Mouse (Mus musculus): ENCODE data around the gene Add1.

The Add1 gene

GRCm38 (mm10) chr5:34573268-34574221, at the start of gene Add1:
Gene Add1 (plus strand): TSS chr5:34573664.
- DNase-seq (ENCODE audit: extremely low read depth, insufficient read length, low spot score): peak; percentile 96

DNA sequence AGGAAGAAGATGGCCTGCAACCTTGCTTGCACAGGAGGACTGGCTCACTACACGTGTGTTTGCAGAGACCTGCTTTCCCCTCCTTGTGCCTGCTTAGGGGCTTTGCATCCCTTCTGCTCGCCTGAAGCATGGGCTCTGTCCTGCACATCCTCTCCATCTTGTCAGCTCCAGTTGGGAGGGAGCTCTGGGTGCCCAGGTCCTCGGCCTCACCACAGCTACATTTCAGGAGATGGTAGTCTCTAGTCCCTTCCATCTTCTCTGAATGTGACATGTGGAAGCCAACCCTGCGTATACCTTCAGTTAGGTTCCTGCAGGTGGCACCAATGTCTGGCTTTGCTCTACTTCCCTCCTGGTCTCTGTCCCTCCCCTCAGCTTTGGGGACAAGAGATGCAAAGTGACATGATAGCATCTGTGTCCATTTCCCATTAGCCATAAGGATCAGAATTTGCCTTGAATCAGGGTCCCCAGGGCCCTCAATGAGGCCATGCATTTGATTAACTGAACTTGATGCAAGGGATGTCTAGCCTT, 49.4 kb upstream of the Add1 start:
- no peak for DNase-seq (ENCODE audit: extremely low read depth, insufficient read length, low spot score)

DNA sequence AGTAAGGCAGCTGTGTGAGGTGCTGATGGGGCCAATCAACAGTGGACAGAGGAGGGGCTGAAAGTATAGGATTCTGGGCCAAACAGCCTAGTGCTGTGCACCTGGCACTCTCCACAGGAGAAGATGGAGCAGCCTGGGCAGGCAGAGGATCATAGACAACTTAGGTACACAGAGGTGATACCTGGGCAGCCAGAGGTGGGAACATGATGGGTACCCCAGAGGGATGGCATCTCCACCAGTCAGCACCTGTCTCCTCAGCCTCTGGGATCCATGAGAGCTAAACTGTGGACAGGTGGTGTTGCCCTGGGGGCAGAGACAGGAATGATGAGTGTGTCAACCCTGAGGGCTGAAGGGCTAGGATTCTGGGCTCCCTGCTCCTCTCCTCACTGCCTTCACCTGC, 49.0 kb upstream of the Add1 start:
- no peak for DNase-seq (ENCODE audit: extremely low read depth, insufficient read length, low spot score)

DNA sequence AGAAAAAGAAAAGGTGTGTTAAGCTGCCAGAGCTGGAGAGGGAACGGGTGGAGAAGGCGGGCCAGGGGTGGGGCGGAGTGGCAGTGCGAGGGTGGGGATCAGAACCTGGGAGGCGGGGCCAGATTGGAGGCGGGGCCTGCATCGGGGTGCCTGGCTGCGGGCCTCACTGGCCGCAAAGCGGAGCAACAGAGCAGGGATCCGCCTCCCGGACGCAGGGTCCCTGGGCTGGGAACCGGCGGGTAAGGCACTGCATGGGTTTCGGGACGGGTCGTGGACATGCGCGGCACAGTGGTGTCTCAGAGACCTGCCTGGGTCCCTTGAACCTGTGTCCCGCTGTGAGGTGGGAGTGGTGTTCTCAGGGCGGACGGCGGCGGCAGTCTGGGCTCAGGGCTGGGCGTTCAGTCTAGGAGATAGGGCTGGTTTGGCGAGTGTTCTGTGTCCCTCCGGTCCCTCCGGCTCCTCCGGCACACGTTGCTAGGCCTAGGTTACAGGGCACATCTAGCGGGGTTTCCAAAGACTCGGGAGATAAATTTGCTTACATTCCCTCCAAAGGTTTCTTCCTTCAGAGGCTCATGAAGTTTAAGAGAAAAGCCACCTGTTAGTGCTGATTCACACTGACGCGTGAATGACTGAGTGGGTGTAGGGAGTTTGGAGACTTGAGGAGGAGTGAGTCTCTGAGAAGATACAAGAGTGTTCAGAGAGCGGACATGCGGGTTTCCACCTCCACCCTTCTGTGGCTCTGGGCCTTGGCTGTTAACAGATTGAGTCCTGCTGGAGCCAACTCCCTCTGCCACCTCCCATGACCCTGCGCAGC, 47.6 kb upstream of the Add1 start, which contains the start of gene Sh3bp2:
Sh3bp2 (plus strand) TSS at position 176 of the 814 bp plus-strand sequence.
- peak; percentile 90 for DNase-seq (ENCODE audit: extremely low read depth, insufficient read length, low spot score)

DNA sequence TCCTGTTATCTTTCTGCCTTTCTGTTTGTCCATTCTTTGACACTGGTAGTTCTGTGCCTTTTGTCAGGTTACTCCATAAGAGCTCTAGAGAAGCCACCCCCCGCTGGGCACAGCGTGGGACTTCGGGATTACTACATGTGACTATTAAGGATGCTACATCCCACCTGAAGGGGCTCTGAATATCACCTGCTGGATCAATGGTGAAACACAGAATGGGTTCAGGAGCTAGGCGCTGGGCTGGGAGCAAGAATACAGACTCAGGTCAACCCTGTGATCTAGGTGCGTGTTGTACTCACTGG, 47.0 kb upstream of the Add1 start:
- DNase-seq (ENCODE audit: extremely low read depth, insufficient read length, low spot score): no peak

DNA sequence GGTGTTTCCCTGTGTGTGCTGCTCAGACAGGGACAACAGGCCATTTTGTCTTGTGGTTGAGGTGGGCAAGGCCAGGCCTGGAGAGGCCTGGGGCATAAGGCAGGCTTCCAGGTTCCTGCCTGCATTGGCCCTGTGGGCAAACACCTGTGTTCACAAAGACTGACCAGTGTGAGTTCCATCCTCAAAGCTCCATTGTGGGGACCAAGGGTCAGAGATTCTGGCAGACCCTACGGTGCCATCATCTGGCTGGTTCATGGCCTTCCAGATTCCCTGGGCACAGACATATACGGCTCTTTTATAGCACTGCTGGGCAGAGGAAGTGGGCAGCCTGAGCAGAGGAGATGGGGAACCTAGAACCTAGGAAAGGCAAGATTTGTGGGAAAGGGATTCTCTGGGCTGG, 46.1 kb upstream of the Add1 start:
- no peak for DNase-seq (ENCODE audit: extremely low read depth, insufficient read length, low spot score)

DNA sequence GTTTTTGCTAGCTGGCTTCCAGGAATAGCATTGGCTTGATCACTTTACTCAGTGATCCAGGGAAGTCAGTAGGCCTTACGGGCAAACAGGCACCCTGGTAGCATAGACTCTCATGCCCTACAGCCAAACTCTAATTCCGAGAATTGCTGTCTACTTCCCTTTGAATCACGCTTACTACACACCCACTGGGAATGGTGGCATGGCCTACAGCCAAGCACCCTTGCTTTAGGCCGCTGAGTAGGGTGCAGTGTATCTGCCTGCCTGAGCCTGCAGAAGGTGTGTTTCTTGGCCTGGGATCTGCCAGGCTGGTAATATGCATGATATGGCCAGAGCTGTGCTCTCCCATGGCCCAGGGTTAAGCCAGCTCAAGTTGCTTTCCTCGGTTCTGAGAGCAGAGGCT, 44.7 kb upstream of the Add1 start:
- DNase-seq (ENCODE audit: extremely low read depth, insufficient read length, low spot score): peak; percentile 60

- no peak for DNase-seq (ENCODE audit: extremely low read depth, insufficient read length, low spot score)
Measured at GRCm38 (mm10) chr5:34530116-34530515, 43.3 kb upstream of the Add1 start.

DNA sequence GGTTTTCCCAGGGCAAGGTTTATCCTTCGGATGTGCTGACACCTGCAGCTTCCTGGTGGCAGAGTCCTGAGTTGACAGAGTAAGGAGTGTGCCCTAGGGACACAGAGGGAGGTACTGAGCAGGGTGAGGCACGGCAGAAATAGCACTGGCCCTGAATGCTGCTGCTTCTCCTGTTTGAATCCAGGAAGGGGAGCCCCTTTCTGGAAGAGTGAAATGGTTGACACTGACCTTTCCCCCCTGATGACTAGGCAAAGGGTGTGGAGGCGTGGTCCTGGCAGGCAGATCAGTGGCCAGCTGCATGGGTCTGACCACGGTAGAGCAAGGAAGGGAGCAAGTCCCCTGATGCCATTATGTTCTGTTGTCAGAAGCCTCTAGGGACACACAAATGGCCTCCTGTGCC, 42.8 kb upstream of the Add1 start:
- DNase-seq (ENCODE audit: extremely low read depth, insufficient read length, low spot score): no peak

GRCm38 (mm10) chr5:34533066-34533465, 40.4 kb upstream of the Add1 start:
- DNase-seq (ENCODE audit: extremely low read depth, insufficient read length, low spot score): no peak

GRCm38 (mm10) chr5:34533820-34534219, 39.6 kb upstream of the Add1 start:
- DNase-seq (ENCODE audit: extremely low read depth, insufficient read length, low spot score): peak; percentile 78

DNA sequence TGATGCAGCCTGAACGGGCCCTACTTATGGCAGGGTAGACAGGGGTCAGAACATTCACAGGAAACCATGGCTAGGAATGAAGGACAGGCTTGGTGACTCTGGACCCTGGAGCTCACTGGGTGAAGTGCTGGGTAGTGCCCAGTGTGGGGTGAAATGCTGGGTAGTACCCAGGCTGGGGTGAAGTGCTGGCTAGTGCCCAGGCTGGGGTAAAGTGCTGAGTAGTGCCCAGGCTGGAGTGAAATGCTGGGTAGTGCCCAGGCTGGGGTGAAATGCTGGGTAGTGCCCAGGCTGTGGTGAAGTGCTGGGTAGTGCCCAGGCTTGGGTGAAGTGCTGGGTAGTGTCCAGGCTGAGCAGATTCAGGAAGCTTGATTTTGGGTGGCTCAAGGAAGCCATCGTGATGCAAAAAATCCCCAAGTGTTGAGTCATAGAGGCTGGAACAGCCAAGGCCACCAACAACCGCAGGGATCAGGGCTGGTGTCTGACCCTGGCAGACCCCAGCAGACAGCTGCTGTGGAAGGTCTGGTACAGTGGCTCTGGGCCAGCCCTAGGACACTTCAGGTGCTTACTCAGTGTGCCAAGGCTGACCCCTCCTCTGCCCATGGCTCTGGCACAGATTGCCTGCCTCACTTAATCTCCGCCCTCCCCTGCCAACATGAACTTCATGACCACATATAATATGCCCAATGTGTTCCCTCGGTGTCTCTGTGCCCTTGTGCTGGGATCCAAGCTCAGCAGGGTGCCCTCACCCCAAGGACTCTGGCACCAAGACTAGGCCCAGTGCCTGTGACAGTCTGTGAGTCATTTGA, 38.5 kb upstream of the Add1 start:
- peak; percentile 94 for DNase-seq (ENCODE audit: extremely low read depth, insufficient read length, low spot score)

- peak; percentile 66 for DNase-seq (ENCODE audit: extremely low read depth, insufficient read length, low spot score)
Measured at GRCm38 (mm10) chr5:34535831-34536230, 37.6 kb upstream of the Add1 start.

- DNase-seq (ENCODE audit: extremely low read depth, insufficient read length, low spot score): no peak
Measured at GRCm38 (mm10) chr5:34538079-34538478, 35.4 kb upstream of the Add1 start.

DNA sequence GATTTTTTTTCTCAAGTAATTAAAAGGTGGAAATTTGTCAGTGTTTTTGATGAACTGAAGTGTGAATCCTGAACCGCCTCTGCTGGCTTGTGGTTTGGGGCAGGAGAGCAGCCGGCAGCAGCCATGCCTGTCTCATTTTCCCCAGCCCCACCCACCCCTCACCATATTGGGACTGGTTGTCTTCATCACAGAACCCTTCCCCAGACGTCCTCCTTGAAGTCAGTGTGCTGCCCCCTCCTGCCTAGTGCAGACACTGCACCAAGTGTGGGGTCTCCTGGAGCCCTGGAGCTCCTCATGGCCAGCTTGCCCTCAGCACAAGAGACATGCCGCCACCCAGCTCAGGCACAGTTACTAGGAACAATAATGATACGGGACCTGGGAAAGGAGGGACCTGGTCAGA, 34.9 kb upstream of the Add1 start:
- DNase-seq (ENCODE audit: extremely low read depth, insufficient read length, low spot score): no peak

DNA sequence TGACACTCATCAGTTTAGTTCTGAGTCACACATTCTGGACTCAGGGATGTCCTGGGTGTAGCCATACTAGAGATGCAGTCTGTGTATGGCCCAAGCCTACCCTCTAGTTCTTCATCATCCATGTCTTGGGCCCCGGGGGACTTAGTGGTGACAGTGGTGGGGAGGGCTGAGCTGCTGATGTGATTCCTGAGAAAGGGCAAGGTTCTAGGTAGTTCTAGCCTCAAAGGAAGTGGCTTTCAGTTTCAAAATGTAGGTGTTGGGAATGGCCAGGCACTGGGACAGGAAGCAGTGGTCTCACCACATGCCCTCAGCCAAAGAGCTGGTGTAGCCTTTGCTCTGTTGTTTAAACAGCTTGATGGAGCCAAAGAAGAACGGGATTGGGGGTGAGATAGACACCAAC, 34.3 kb upstream of the Add1 start:
- no peak for DNase-seq (ENCODE audit: extremely low read depth, insufficient read length, low spot score)

DNA sequence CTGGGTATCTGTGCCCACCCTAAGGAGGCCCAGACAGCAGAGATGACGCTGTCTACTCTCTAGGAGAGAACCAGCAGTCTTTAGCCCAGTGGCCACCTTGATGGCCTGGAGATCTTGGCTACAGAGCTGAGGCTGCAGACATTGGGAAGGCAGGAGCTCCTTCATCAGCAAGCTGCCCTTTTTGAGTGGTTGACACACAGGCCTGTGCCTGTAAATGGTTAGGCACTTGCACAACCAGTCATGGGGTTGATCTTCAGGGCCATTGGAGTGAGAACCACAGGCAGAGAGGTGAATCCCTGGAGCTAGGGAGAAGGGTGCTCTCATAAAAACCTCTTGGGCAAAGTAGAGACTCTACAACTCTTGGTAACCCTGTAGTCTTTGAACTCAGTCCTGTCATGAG, 31.3 kb upstream of the Add1 start:
- no peak for DNase-seq (ENCODE audit: extremely low read depth, insufficient read length, low spot score)

DNA sequence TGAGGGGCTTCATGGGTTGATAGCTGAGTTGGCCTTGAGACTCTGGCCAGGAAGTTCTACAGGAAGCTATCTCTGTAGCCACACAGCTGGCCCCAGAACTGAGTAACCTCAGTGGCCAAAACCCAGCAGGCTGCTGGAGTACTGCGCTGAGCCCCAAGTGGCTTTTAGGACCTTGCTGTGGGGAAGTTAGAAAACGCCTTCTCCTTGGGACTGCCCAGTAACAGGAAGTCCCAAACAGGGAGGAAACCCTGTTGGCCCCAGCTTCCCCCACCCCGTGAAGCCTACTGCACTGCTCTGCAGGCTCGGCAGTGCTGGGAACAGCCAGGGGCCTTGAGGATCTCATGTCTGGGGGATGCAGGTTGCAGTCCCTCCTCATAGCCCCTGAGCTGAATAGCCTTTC, 30.4 kb upstream of the Add1 start:
- DNase-seq (ENCODE audit: extremely low read depth, insufficient read length, low spot score): no peak

- no peak for DNase-seq (ENCODE audit: extremely low read depth, insufficient read length, low spot score)
Measured at GRCm38 (mm10) chr5:34547410-34547809, 26.1 kb upstream of the Add1 start.

DNA sequence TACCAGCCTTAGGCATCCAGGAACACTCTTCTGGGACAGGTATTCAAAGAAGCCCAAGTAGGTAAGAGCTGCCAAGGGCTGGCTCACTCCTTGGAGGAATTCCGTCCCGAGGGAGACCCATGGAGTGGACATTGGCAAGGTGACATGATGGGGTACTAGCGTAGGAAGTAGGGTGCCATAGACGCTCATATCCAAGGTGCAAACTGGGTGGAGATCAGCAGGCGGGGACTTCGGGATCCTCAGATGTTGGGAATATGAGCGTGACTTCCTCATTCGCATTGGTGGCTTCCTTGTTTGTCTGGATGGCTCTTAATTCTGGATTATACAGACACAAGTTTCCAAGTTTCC, 24.4 kb upstream of the Add1 start:
- no peak for DNase-seq (ENCODE audit: extremely low read depth, insufficient read length, low spot score)
